Mouse (Mus musculus) bone marrow, adult 2 months (tissue): ENCODE results near the gene Elp4.

Source experiments
- CTCF ChIP-seq: fragments of 200-500 bp; IDR thresholded peaks from 2 replicates; pipeline ENCODE4 v1.5.1; 2011; ENCODE audit warnings: low read length, control low read depth; ENCODE audit not compliant: control insufficient read depth, insufficient read depth
- POLR2A ChIP-seq: fragments of 200-500 bp; IDR thresholded peaks from 2 replicates; pipeline ENCODE4 v1.6.1; 2011; ENCODE audit warnings: low read depth, mild to moderate bottlenecking, control low read depth, low read length, borderline replicate concordance; ENCODE audit not compliant: control insufficient read depth

DNA sequence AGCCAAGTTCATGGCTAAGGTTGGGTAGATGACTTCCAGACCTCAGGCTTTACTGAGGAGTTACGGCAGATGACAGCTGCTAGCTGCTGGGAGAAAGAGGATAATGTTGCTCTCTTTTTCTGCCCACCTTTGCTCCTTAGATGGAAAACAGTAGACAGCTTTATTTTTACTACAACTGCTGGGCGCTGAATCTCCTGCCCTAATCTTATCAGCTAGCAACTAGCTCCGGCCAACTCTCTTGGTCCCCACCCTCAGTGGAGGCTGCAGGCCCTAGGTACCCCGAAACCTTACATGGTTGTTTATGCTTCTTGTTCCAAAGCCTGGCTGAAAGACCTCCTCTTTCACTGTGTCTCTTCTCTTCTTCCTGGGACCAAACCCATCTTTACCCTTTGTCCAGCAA, 49.5 kb upstream of the Elp4 start:
- TF ChIP-seq POLR2A = no peak
- TF ChIP-seq CTCF = no peak
